Mouse (Mus musculus) Patski (cell line): ENCODE data around the gene Arl15. TPM values are rescaled to one million over a fixed set of nuclear protein-coding genes. Genes with fewer than 3 reads are reported as not detected.
A peak's percentile ranks its signal among the peaks of the same experiment; 100 is the strongest.
"Not testable (repeated sequence)": the region's sequence is repeated elsewhere in the genome, so short reads cannot be mapped to it uniquely, and the experiment has no call there.

Experiments
- ATAC-seq: fragments of 100-300 bp; one replicate; pipeline ENCODE4 v1.8.0; 2021
- CTCF ChIA-PET: fragments of 350-600 bp; sonication (Branson Sonifier 250); formaldehyde crosslinking; loops from one replicate; lab custom pipeline; 2022; ENCODE audit warnings: inconsistent platforms; lab: Charles Lee
- POLR2A ChIA-PET: fragments of 350-600 bp; sonication (Branson Sonifier 250); formaldehyde crosslinking; loops from one replicate; lab custom pipeline; 2022; ENCODE audit warnings: antibody characterized with exemption, inconsistent platforms; lab: Charles Lee
- DNase-seq: peaks from one replicate; pipeline ENCODE4 v3.0.0-alpha.2; 2011; ENCODE audit warnings: low read depth, low spot score
- H3K27me3 ChIP-seq: fragments of 371-371 bp; one replicate; pipeline ENCODE4 v1.5.1; 2021
- CTCF ChIP-seq: fragments of 100-300 bp; IDR thresholded peaks from one replicate; pipeline ENCODE4 v1.5.1; 2021
- in situ Hi-C: fragments of 300-500 bp; cut with MboI; formaldehyde crosslinking; loops from 3 replicates; pipeline ENCODE4 v1.11.1; 2018; ENCODE audit warnings: low pct_unique_long_range_greater_than_20kb, mixed read lengths
- polyA plus RNA-seq: library from polyadenylated mRNA; unstranded; gene quantifications from one replicate; pipeline ENCODE4 v1.2.3, GENCODE M21; 2021

Arl15 gene
- polyA plus RNA-seq, 1 experiment from 2014 or later = 35.2 TPM

DNA sequence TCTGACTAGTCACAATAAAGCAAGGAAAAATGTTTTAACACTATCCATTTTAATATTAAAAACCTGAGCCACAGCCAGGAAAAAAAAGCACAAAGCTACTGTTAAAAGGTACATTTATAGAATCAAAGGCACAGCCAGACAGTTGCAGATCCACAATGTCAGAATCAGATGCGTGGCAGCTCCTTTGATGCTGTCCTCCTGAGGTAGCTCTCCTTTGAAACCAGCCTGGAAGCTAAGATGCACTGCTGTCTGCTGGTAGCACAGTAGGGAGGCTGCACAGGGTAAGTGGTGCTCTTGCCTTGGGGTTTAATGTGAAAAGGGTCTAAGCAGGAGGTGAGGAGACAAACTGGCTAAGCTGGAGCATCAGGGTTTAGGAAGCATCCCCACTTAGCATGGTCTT is 23.0 kb upstream of the Arl15 start:
- H3K27me3 ChIP-seq = no peaks in the 10 kb centered on the region
- no peak for TF ChIP-seq CTCF
- CTCF ChIA-PET = interaction anchor here (1.0 to 1.8 kb wide), 3 partner anchors 12 to 24 kb away, joined by 4 to 5 read pairs (median 4); no protein-coding TSS in a partner anchor
- POLR2A ChIA-PET = no interaction called here
- no peak for ATAC-seq
- in situ Hi-C loops = no loop called here
- no peak for DNase-seq

DNA sequence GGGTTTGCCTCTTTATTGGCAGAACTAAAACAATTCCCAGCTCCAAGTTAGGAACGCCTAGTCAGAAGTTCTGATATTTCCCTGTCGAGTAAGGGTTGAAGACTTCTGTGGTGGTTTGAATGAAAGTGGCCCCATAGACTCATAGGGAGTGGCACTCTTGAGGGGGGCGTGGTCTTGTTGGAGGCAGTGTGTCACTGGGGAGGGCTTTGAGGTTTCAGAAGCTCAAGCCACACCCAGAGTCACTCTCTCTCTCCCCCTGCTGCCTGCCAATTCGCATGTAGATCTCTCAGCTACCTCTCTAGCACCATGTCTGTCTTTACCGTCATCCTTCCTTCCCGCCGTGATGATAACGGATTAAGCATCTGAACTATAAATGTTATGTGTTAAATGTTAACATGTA is 19.5 kb upstream of the Arl15 start:
- in situ Hi-C loops = no loop called here
- no peak for TF ChIP-seq CTCF
- POLR2A ChIA-PET = no interaction called here
- ATAC-seq (no peak), DNase-seq (no peak)
- CTCF ChIA-PET = interaction anchor here (0.9 to 1.3 kb wide), 3 partner anchors 14 to 42 kb away, joined by 3 to 5 read pairs (median 3); no protein-coding TSS in a partner anchor
- H3K27me3 ChIP-seq = no peaks in the 10 kb centered on the region

- in situ Hi-C loops = no loop called here
- POLR2A ChIA-PET = no interaction called here
- TF ChIP-seq CTCF = no peak
- no peak for ATAC-seq
- CTCF ChIA-PET = interaction anchor here (0.9 to 1.3 kb wide), 3 partner anchors 13 to 42 kb away, joined by 3 to 5 read pairs (median 3); no protein-coding TSS in a partner anchor
- DNase-seq = no peak
- no peaks in the 10 kb centered on the region for H3K27me3 ChIP-seq
Measured at GRCm38 (mm10) chr13:113775244-113776140, 18.8 kb upstream of the Arl15 start.

DNA sequence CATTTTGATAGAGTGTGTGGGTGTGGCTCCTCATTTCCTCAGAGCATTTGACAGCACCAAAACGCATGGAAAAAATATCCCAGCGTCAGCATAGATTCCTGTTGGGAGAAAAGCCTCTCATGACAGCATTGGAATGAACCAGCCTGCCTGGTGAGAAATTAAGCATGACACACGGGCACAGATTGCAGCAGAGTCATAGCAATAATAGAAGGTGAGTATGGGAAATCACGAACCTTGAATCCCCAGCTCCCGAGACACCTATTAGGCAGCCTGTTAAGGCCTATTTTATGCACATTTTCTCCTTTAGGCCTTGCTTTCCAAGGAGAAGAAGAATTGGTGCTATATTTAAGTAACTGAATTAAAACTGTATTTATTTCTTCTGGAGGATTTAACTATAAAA is 8.5 kb upstream of the Arl15 start:
- DNase-seq (no peak), ATAC-seq (no peak)
- CTCF ChIA-PET = no interaction called here
- in situ Hi-C loops = no loop called here
- POLR2A ChIA-PET = no interaction called here
- H3K27me3 ChIP-seq = no peaks in the 10 kb centered on the region
- no peak for TF ChIP-seq CTCF

DNA sequence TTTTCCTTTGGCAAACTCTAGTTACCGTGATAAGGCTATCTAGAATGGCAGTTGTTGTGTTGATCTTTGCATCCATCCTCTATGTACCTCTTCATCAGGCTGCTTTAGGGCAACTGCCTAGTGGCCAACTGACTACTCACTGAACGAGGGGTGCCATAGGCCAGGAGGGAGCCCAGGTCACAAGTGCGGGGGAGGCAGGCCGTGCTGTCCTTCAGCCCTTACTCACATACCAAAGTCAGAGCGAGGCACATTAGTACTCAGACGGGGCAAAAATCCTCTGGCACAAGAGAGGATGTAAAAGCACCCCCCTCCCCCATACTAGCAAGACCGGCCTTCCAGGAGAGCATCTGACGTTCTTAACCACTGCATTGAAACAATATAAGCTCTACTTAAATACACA is 7.2 kb upstream of the Arl15 start:
- CTCF ChIA-PET = interaction anchor here (1.1 kb wide), 1 partner anchor 90 kb away, joined by 3 read pairs; no protein-coding TSS in a partner anchor
- in situ Hi-C loops = no loop called here
- TF ChIP-seq CTCF = no peak
- ATAC-seq (no peak), DNase-seq (no peak)
- no peaks in the 10 kb centered on the region for H3K27me3 ChIP-seq
- POLR2A ChIA-PET = interaction anchor here (0.6 to 1.5 kb wide), 2 partner anchors 15 to 120 kb away, joined by 3 to 4 read pairs; no protein-coding TSS in a partner anchor

DNA sequence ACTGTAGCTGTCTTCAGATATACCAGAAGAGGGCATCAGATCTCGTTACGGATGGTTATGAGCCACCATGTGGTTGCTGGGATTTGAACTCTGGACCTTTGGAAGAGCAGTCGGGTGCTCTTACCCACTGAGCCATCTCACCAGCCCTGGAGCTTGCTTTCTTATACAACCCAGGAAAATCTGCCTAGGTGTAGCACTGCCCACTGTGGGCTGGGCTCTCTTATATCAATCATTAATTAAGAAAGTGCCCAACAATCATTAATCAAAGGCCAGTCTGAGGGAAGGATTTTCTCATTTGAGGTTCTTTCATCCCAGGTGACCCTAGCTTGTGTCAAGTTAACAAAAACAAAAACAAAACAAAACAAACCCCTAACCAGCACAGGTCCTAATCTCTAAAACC is 4.3 kb upstream of the Arl15 start:
- in situ Hi-C loops = loop anchor here (10.0 kb wide), 1 partner anchor 95 kb away; no protein-coding TSS in a partner anchor
- CTCF ChIA-PET = interaction anchor here (1.3 kb wide), 1 partner anchor 525 kb away, joined by 3 read pairs; no protein-coding TSS in a partner anchor
- DNase-seq, POLR2A ChIA-PET, ATAC-seq, H3K27me3 ChIP-seq: not testable (repeated sequence)

DNA sequence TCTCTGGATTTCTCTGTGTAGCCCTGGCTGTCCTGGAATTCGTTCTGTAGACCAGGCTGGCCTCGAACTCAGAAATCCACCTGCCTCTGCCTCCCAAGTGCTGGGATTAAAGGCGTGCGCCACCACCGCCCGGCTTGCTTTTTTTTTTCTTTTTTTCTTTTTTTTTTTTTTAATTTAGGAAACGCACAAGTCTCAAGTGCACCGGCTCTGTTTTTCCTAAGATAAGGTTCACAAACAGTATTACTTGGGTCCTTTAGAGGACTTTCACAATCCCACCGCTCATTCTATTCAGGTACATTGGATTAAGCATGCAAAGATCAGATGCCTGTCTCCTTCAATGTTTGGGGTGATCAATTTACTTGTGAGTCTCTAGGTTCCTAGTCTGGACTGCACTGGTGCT is 668 bp upstream of the Arl15 start:
- DNase-seq (no peak), ATAC-seq (no peak)
- no peaks in the 10 kb centered on the region for H3K27me3 ChIP-seq
- CTCF ChIA-PET = no interaction called here
- POLR2A ChIA-PET = interaction anchor here (0.7 kb wide), 1 partner anchor 697 kb away, joined by 3 read pairs; no protein-coding TSS in a partner anchor
- in situ Hi-C loops = loop anchor here (10.0 kb wide), 1 partner anchor 99 kb away; no protein-coding TSS in a partner anchor
- no peak for TF ChIP-seq CTCF

DNA sequence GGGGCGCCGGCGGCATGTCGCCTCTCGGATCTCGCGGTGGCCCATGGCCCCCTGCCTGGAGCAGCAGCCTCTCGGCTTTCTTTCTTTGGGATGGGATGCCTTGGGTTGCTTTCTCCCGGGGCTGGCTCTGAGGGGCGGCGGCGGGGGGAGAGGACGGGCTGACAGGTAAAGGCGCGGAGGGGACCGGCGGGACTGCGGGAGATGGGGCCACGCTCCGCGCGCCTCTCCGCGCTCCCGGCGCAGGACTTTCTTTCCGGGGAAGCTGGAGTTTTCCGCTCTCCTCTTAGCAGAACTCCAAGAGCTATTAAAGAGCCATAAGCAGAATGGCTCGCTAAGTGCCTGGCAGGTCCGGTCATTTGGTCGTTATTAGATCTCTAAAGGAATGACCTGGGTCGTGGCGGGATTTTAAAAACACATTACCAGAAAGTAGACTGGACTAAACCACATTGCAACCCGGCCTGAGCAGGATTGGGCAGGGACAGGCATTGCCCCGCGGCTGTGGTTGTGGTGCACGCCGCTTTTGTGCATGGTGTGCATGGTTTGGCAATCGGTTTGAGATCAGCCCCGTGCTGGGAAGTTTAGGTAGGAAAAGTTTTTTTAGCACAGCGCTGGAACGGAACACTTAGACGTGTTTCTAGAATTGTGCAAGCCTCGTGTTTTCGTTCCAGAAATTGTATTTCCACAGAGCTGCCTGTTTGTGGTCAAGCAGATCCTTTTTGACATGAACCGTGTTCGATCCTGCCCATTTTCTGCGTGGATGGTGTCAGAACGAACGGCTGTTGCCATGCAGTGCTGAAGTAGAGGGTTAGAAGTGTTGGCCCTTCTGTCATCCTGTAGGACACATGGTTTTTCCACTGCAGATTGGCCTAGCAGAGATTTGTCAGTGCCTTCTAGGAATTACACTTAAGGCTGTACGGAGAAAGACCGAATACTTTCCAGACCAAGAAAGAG is 675 bp downstream of the Arl15 start:
- TF ChIP-seq CTCF = no peak
- CTCF ChIA-PET = interaction anchor here (0.8 to 1.4 kb wide), 2 partner anchors 70 to 72 kb away, joined by 3 to 5 read pairs; no protein-coding TSS in a partner anchor
- no peaks in the 10 kb centered on the region for H3K27me3 ChIP-seq
- ATAC-seq (peak; percentile 45), DNase-seq (no peak)
- POLR2A ChIA-PET = no interaction called here
- in situ Hi-C loops = loop anchor here (5.0 to 10.0 kb wide), 2 partner anchors 67 to 100 kb away; no protein-coding TSS in a partner anchor

GRCm38 (mm10) chr13:113797378-113797777 is 3.1 kb downstream of the Arl15 start:
- in situ Hi-C loops = loop anchor here (5.0 to 10.0 kb wide), 2 partner anchors 65 to 103 kb away; no protein-coding TSS in a partner anchor
- TF ChIP-seq CTCF = no peak
- H3K27me3 ChIP-seq = no peaks in the 10 kb centered on the region
- ChIA-PET CTCF (interaction anchor here (0.9 to 1.6 kb wide), 4 partner anchors 10 to 104 kb away, joined by 3 to 4 read pairs (median 4); no protein-coding TSS in a partner anchor), POLR2A (no interaction called here)
- no peak for DNase-seq
- ATAC-seq = no peak

DNA sequence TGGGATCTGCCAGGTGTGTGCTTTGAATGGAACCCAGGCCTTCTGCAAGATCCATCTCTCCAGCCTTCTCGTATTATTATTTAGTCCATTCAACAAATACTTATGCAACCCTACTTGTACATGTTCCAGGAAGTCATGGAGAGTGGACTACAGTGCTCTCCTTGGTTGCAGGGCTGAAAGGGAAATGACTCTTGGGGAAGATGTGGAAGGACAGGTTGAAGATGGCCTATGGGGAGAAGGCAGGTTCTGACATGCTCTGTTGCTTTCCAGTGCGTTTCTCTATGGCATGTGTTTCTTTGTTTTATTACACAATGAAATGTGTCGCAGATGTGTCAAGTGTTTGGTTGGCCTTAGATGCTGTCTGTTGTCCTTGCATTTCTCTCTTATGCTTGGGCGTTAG is 5.1 kb downstream of the Arl15 start:
- ChIA-PET CTCF (interaction anchor here (1.2 kb wide), 1 partner anchor 106 kb away, joined by 4 read pairs; no protein-coding TSS in a partner anchor), POLR2A (no interaction called here)
- no peak for TF ChIP-seq CTCF
- no peaks in the 10 kb centered on the region for H3K27me3 ChIP-seq
- no peak for ATAC-seq
- in situ Hi-C loops = loop anchor here (5.0 to 10.0 kb wide), 2 partner anchors 63 to 105 kb away; no protein-coding TSS in a partner anchor
- DNase-seq = no peak
